Mouse (Mus musculus) hindbrain, embryonic 16.5 days (tissue): ENCODE data around the gene Sftpa1. TPM values are rescaled to one million over a fixed set of nuclear protein-coding genes. Genes with fewer than 3 reads are reported as not detected.

Experiments used
- ATAC-seq: fragments of 200-750 bp; cut with Nextera tagmentation; 2 replicates; pipeline ENCODE4 v1.8.0; 2017; ENCODE audit warnings: moderate TSS enrichment, moderate library complexity
- H3K27ac ChIP-seq: fragments of 300-500 bp; sonication (generic); 2 replicates; pipeline ENCODE4 v1.5.1; 2014; ENCODE audit warnings: low read depth, mild to moderate bottlenecking, control low read depth, low read length, moderate library complexity
- H3K27me3 ChIP-seq: fragments of 300-500 bp; sonication (generic); replicated peaks from 2 replicates; pipeline ENCODE4 v1.6.1; 2014; ENCODE audit warnings: low read length; ENCODE audit not compliant: control insufficient read depth, insufficient read depth
- H3K36me3 ChIP-seq: fragments of 300-500 bp; sonication (generic); 2 replicates; pipeline ENCODE4 v1.6.1; 2014; ENCODE audit warnings: mild to moderate bottlenecking, low read length, moderate library complexity, mixed read lengths; ENCODE audit not compliant: control insufficient read depth, insufficient read depth
- H3K4me1 ChIP-seq: fragments of 300-500 bp; sonication (generic); 2 replicates; pipeline ENCODE4 v1.6.1; 2014; ENCODE audit warnings: low read depth, low read length; ENCODE audit not compliant: control insufficient read depth, insufficient read depth
- H3K4me2 ChIP-seq: fragments of 300-500 bp; sonication (generic); 2 replicates; pipeline ENCODE4 v1.6.1; 2014; ENCODE audit warnings: mild to moderate bottlenecking, low read length, control low read depth, moderate library complexity
- H3K4me3 ChIP-seq: fragments of 300-500 bp; sonication (generic); 2 replicates; pipeline ENCODE4 v1.5.1; 2014; ENCODE audit warnings: mild to moderate bottlenecking, low read length, control low read depth, moderate library complexity
- H3K9ac ChIP-seq: fragments of 300-500 bp; sonication (generic); 2 replicates; pipeline ENCODE4 v1.6.1; 2014; ENCODE audit warnings: low read depth, mild to moderate bottlenecking, control low read depth, low read length, moderate library complexity
- H3K9me3 ChIP-seq: fragments of 300-500 bp; sonication (generic); 2 replicates; pipeline ENCODE4 v1.6.1; 2014; ENCODE audit warnings: mild to moderate bottlenecking, low read length, moderate library complexity; ENCODE audit not compliant: control insufficient read depth
- WGBS: fragments of 180-500 bp; shearing (Covaris S2); extraction: QIAGEN DNeasy Blood & Tissue Kit; methylation state at CpG from one replicate; pipeline ENCODE4 v1.1.7; 2014; 5-methylcytosine and 5-hydroxymethylcytosine counted together
- polyA plus RNA-seq: library from polyadenylated mRNA; unstranded; fragments of >200 nt; fragmentation: Nextera tagmentation; extraction: Ambion mirVana; gene quantifications from 2 replicates; pipeline ENCODE4 v1.2.1, GENCODE M21; 2015

Sftpa1 gene
- polyA plus RNA-seq, 1 experiment from 2014 or later = not detected

- no peak for ATAC-seq
- no peaks in the 10 kb centered on the region for H3K36me3 ChIP-seq
- no peaks in the 10 kb centered on the region for H3K27me3 ChIP-seq
- no peak within 1 kb of the TSS for H3K4me3 ChIP-seq
- H3K9ac ChIP-seq = no peak within 1 kb of the TSS
- no peak within 1 kb of the TSS for H3K4me2 ChIP-seq
- H3K27ac ChIP-seq = no peak within 1 kb of the TSS
- WGBS = 79% methylated on average over 10 of the region's 10 CpGs
- H3K4me1 ChIP-seq = no peaks in the 10 kb centered on the region
- no peaks in the 10 kb centered on the region for H3K9me3 ChIP-seq
Measured at GRCm38 (mm10) chr14:41104853-41105444, 26.6 kb upstream of the Sftpa1 start, which contains the start of gene Mat1a. Gene Mat1a, plus strand, starts transcription at chr14:41105035.

GRCm38 (mm10) chr14:41111031-41111668 lies 20.4 kb upstream of the Sftpa1 start:
- Histone ChIP-seq H3K4me1 (no peaks in the 10 kb centered on the region), H3K9me3 (no peaks in the 10 kb centered on the region), H3K36me3 (no peaks in the 10 kb centered on the region), H3K4me3 (no peak overlapping the region), H3K4me2 (no peak overlapping the region), H3K27me3 (no peaks in the 10 kb centered on the region), H3K27ac (no peak overlapping the region), H3K9ac (no peak overlapping the region)
- ATAC-seq = no peak
- WGBS = 88% methylated on average over 7 of the region's 7 CpGs

GRCm38 (mm10) chr14:41112944-41113343 lies 18.6 kb upstream of the Sftpa1 start:
- H3K36me3 ChIP-seq = no peaks in the 10 kb centered on the region
- H3K4me3 ChIP-seq = no peak overlapping the region
- H3K27me3 ChIP-seq = no peaks in the 10 kb centered on the region
- no peak for ATAC-seq
- WGBS = 89% methylated on average over 4 of the region's 4 CpGs
- no peak overlapping the region for H3K4me2 ChIP-seq
- no peaks in the 10 kb centered on the region for H3K4me1 ChIP-seq
- no peak overlapping the region for H3K27ac ChIP-seq
- no peak overlapping the region for H3K9ac ChIP-seq
- no peaks in the 10 kb centered on the region for H3K9me3 ChIP-seq

- H3K9ac ChIP-seq = no peak overlapping the region
- no peak for ATAC-seq
- H3K4me1 ChIP-seq = no peaks in the 10 kb centered on the region
- no peak overlapping the region for H3K27ac ChIP-seq
- no peak overlapping the region for H3K4me3 ChIP-seq
- no peaks in the 10 kb centered on the region for H3K27me3 ChIP-seq
- 86% methylated on average over 3 of the region's 3 CpGs for WGBS
- no peaks in the 10 kb centered on the region for H3K36me3 ChIP-seq
- H3K4me2 ChIP-seq = no peak overlapping the region
- no peaks in the 10 kb centered on the region for H3K9me3 ChIP-seq
Measured at GRCm38 (mm10) chr14:41116271-41116670, 15.3 kb upstream of the Sftpa1 start.

GRCm38 (mm10) chr14:41124683-41125082 lies 6.9 kb upstream of the Sftpa1 start:
- no peak for ATAC-seq
- H3K36me3 ChIP-seq = no peaks in the 10 kb centered on the region
- H3K27me3 ChIP-seq = no peaks in the 10 kb centered on the region
- H3K4me3 ChIP-seq = no peak overlapping the region
- WGBS = 84% methylated on average over 5 of the region's 5 CpGs
- no peaks in the 10 kb centered on the region for H3K9me3 ChIP-seq
- no peaks in the 10 kb centered on the region for H3K4me1 ChIP-seq
- no peak overlapping the region for H3K4me2 ChIP-seq
- H3K9ac ChIP-seq = no peak overlapping the region
- H3K27ac ChIP-seq = no peak overlapping the region

GRCm38 (mm10) chr14:41127997-41128396 lies 3.6 kb upstream of the Sftpa1 start:
- 25% methylated on average over 4 of the region's 4 CpGs for WGBS
- no peak overlapping the region for H3K27ac ChIP-seq

GRCm38 (mm10) chr14:41137006-41137405 lies 5.4 kb downstream of the Sftpa1 start:
- Histone ChIP-seq H3K4me3 (no peak overlapping the region), H3K4me1 (no peaks in the 10 kb centered on the region), H3K27ac (no peak overlapping the region), H3K9me3 (no peaks in the 10 kb centered on the region), H3K27me3 (no peaks in the 10 kb centered on the region), H3K9ac (no peak overlapping the region), H3K36me3 (no peaks in the 10 kb centered on the region), H3K4me2 (no peak overlapping the region)
- ATAC-seq = no peak

More at GRCm38 (mm10) chr14:41127997-41128396, 3.6 kb upstream of the Sftpa1 start:
- H3K4me3 ChIP-seq = no peak overlapping the region
- H3K27me3 ChIP-seq = no peaks in the 10 kb centered on the region
- H3K9ac ChIP-seq = no peak overlapping the region
- H3K4me2 ChIP-seq = no peak overlapping the region
- peak; percentile 80; the same call in 1 of the 2 replicates for ATAC-seq
- no peaks in the 10 kb centered on the region for H3K36me3 ChIP-seq
- H3K4me1 ChIP-seq = no peaks in the 10 kb centered on the region
- H3K9me3 ChIP-seq = no peaks in the 10 kb centered on the region

- 100% methylated on average over 1 of the region's 1 CpGs for WGBS
- H3K27me3 ChIP-seq = no peaks in the 10 kb centered on the region
- ATAC-seq = no peak
- H3K4me1 ChIP-seq = no peaks in the 10 kb centered on the region
- no peaks in the 10 kb centered on the region for H3K36me3 ChIP-seq
- H3K4me2 ChIP-seq = no peak overlapping the region
- no peak overlapping the region for H3K9ac ChIP-seq
- H3K27ac ChIP-seq = no peak overlapping the region
- no peak overlapping the region for H3K4me3 ChIP-seq
- H3K9me3 ChIP-seq = no peaks in the 10 kb centered on the region
Measured at GRCm38 (mm10) chr14:41140686-41141085, 9.1 kb downstream of the Sftpa1 start.

GRCm38 (mm10) chr14:41146035-41146434 lies 14.5 kb downstream of the Sftpa1 start:
- Histone ChIP-seq H3K27ac (no peak overlapping the region), H3K4me2 (no peak overlapping the region), H3K9me3 (no peaks in the 10 kb centered on the region), H3K27me3 (no peaks in the 10 kb centered on the region), H3K4me3 (no peak overlapping the region), H3K4me1 (no peaks in the 10 kb centered on the region), H3K9ac (no peak overlapping the region), H3K36me3 (no peaks in the 10 kb centered on the region)
- whole genome bisulfite sequencing = 73% methylated on average over 6 of the region's 6 CpGs
- no peak for ATAC-seq
